Mouse (Mus musculus): ENCODE measurements around the gene Tbc1d24.

GRCm38 (mm10) chr17:24170729-24171128, 34.6 kb downstream of the Tbc1d24 start:
- TF ChIP-seq CTCF (conservative IDR thresholded peaks at IDR 0.05; ENCODE audit: low read length), result no peak
- TF ChIP-seq NANOG (IDR thresholded peaks at IDR 0.05; ENCODE audit: borderline replicate concordance, low read length), result no peak

All from E14TG2a.4 (cell line).